In the genomic region with DNA sequence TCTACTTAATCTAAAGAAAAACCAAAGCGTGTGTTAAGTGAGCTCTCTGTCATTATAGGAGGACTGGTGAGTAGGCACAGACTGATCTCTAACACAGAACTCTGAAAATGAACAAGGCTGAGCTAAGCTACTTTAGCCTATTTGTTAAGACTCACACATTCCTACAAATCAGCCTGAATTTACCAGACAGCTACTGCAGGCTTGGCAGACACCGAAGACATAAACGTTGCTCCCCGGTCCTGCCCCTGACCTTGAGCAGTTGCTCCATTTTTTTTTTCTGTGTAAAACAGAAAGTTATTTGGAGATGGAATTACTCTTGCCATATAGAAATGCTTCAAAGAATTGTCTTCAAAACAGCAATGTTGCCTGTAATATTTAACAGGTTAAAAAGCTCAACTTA, we compare ENCODE assay signal across 13 mouse cellular contexts.
"Had no signal": no experiment of that assay in that cellular context is flagged by ENCODE, and none has a peak within 500 bp of the region (broad histone marks: within the 10 kb centered on the region; RNA-seq: fewer than 3 reads in every experiment).

No protein-coding gene starts in this region.

- H3K9me3 ChIP-seq: hindbrain, embryonic 15.5 days; limb, embryonic 15.5 days; liver, embryonic 12.5 days; midbrain, embryonic 12.5 days; neural tube, embryonic 13.5 days had no signal

- H3K27me3 ChIP-seq: hindbrain, embryonic 15.5 days; limb, embryonic 15.5 days; liver, embryonic 12.5 days; midbrain, embryonic 12.5 days; neural tube, embryonic 13.5 days had no signal

- ATAC-seq: liver, embryonic 12.5 days; midbrain, embryonic 16.5 days had no signal

- H3K4me1 ChIP-seq: hindbrain, embryonic 15.5 days; liver, embryonic 12.5 days; midbrain, embryonic 12.5 days; neural tube, embryonic 13.5 days had no signal

- H3K4me3 ChIP-seq: hindbrain, embryonic 15.5 days; limb, embryonic 15.5 days; liver, embryonic 12.5 days; midbrain, embryonic 12.5 days; neural tube, embryonic 13.5 days had no signal

- DNase-seq: layer of hippocampus, adult 9-11 months; layer of hippocampus, postnatal 36 days; lung, postnatal 14 days; right cerebral cortex, adult 18-20 months; right cerebral cortex, postnatal 25 days; thymus, adult 18-20 months; thymus, postnatal 14 days had no signal

- H3K4me2 ChIP-seq: hindbrain, embryonic 15.5 days; limb, embryonic 15.5 days; liver, embryonic 12.5 days; midbrain, embryonic 12.5 days; neural tube, embryonic 13.5 days had no signal

- H3K9ac ChIP-seq: hindbrain, embryonic 15.5 days; limb, embryonic 15.5 days; liver, embryonic 12.5 days; midbrain, embryonic 12.5 days; neural tube, embryonic 13.5 days had no signal

- H3K27ac ChIP-seq: hindbrain, embryonic 15.5 days; limb, embryonic 15.5 days; liver, embryonic 12.5 days; midbrain, embryonic 12.5 days; neural tube, embryonic 13.5 days had no signal

- H3K36me3 ChIP-seq: hindbrain, embryonic 15.5 days; limb, embryonic 15.5 days; liver, embryonic 12.5 days; midbrain, embryonic 12.5 days; neural tube, embryonic 13.5 days had no signal
